Mouse (Mus musculus) right cerebral cortex, adult 2 months (tissue): ENCODE measurements at regions not wholly inside any gene's neighbourhood (a gene's known extent, or its start where the extent isn't known, plus 50 kb on each side); places are given as distances from the start of the nearest gene placed in this dataset.
A peak's percentile ranks its signal among the peaks of the same experiment; 100 is the strongest.
"Not testable (repeated sequence)": the region's sequence is repeated elsewhere in the genome, so short reads cannot be mapped to it uniquely, and the experiment has no call there.

Experiments
- DNase-seq, 2 experiments: peaks; one replicate each; pipeline ENCODE4 v3.0.0; 2021 to 2022; ENCODE audit warnings: low spot score in 2 of 2

GRCm38 (mm10) chr11:12913401-12913800 lies 448.6 kb upstream of the Cobl start:
- DNase-seq, result not testable (repeated sequence)

- DNase-seq, result no peak
These were observed 409.0 kb upstream of the Cobl start for GRCm38 (mm10) chr11:12873712-12874111.

DNA sequence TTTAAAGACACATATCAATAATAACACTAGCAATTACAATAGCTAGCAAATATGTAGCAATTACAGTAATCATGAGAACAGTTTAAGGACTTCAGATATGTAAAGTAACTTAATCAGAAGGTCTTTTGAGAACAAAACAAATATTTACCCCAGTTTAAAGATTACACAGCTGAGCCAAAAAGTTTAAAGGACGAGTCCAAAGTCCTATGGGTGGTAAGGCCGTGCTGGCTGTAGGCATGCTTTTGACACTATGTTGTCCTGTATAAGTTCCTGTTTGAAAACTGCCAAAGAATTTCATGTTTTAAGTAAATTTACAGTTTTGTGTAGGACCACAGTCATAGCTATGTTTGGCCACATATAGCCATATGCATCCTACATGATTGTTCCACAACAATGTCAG lies 408.0 kb upstream of the Cobl start:
- DNase-seq, result no peak

DNA sequence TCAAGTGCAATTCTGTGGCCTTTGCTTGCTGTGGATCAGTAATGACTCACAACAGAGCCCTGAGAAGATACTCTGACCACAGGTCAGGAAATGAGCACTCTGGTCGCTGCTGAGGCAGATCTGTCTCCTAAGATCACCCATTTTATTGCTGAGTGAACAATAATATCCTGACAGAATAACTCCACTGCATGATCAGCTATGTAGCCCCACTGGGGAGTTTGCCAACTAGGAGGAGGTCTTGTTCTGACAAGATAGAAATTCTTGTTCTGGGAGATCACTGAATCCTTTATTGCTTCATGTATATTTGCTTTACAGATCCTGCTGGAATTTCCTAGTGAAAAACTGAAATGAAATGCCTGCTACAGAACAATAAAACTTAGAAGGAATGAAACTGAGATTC lies 407.6 kb upstream of the Cobl start:
- no peak for DNase-seq

- no peak for DNase-seq
These were observed 402.8 kb upstream of the Cobl start for GRCm38 (mm10) chr11:12867541-12867940.

- no peak for DNase-seq
These were observed 400.4 kb upstream of the Cobl start for GRCm38 (mm10) chr11:12865034-12865620.

DNA sequence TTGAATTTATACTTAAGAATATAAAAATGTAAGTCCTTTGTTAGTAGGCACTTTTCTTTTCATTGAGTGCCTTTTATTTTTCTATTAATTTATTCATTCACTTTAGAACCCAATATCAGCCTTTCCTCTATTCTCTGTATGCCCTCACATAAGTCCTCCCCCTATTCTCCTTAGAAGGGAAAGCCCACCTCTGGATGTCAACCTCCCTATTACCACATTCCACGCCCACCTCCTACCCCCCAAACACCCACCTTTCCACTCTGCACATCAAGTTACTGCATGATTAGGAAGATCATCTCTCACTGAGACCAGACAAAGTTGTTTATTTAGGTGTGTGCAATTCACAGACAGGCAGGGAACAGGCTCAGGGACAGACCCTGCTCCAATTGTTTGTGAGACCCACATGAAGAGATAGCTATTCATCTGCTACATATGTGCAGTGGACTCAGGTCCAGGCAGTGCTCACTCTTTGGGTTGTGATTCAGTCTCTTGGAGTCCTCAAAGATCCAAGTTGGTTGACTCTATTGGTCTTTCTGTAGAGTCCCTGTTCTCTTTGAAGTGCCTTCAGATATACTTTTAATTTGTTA lies 394.7 kb upstream of the Cobl start:
- DNase-seq, result no peak

DNA sequence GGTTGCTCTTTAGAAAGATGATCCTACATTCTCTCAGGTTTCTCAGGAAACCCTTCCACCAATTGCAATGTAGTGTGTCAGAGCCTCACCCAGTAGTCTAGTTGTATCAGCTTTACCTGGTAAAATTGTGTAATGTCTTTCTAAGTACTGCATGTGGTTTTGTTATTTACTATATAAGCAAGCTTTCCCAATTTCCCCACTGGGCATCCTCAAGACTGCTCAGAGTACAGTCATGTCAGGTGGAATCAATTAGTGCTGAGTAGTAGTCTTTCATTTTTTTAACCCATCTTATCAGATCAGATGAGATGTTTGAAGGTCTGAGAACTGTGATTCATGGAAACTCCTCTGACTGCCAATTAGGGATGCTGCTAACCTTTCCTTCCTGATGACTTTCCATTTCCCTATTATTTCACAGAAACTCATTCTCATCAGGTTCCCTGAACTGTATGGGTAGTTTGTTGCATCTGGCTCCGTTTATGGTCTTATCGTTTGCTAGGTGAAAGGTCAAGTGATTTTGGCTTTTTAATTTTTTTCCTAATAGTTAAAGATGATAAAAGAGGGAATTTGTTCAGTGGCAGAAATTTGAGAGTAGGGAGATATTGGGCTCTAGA lies 393.6 kb upstream of the Cobl start:
- DNase-seq, result no peak

DNA sequence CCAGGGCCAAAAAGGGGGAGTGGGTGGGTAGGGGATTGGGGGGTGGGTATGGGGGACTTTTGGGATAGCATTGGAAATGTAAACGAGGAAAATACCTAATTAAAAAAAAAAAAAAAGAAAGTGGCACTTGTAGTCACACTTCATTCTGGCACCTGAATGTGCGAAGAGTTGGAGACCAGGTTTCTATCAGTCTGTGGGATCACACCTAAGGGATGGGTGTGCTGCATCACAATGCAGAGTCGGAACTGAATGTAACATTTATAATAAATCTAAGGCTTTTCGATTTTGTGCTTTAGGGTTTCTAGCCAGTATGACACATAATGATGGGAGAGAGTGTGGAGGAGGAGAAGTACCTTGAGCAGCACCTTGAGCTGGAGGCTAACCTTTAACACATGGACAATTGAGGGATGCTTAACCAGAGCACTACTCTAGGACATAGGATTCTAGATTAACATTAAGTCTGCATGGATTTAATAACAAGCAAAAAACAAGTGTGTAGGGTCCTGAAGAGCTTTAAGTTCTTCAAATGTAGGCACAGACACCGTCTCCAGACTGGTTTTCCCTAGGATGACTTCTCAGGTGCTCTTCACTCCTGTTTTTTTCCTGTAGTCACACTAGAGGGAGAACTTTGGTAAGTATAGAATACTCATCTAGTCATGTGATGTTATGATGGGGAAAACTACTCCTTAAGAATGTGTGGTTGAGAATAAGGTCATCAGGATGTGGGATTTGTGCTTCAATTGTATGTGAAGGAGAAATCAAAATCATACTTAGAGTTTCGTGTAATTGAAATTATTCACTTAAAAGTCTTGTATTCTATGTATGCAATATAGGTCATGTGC lies 392.8 kb upstream of the Cobl start:
- no peak for DNase-seq

- DNase-seq, result no peak
These were observed 383.0 kb upstream of the Cobl start for GRCm38 (mm10) chr11:12847793-12848192.

DNA sequence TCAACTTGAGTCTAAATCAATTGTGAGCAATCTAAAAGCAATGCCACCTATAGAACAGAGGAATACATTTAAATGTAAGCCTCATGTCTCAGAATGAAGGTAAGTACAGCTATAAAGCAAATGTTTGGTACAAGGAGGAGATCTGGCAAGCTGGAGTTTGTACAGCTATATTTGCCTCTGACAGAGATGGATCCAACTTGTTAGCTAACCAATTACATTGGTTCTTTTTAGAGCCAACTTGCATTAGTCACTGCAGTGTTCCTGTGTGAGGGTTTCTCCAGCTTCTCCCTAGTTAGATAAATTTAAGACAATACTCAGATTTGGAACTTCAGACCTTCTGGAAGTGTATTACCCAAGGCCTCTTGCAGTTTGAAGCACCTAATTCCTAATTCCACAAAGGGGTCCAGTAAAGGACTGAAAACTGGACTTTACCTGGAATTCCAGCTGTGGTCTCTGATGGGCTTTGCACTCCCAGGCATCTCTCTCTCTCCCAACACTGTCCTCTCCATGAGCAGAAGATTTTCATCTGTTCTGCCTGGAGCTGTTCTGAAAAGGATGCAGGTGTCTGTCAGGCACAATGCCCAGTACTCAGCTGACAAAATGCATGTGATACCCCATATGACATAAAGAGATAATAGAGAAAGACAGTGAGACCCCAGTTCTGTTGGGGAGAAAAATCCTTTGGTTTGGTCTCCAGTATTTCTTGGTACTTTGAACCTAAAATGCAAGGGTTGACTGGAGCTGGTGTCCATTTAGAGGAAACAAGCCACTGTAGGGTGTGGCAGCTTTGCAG lies 379.1 kb upstream of the Cobl start:
- no peak for DNase-seq

GRCm38 (mm10) chr11:12841393-12841792 lies 376.6 kb upstream of the Cobl start:
- DNase-seq, result no peak

GRCm38 (mm10) chr11:12837920-12838319 lies 373.2 kb upstream of the Cobl start:
- no peak for DNase-seq

DNA sequence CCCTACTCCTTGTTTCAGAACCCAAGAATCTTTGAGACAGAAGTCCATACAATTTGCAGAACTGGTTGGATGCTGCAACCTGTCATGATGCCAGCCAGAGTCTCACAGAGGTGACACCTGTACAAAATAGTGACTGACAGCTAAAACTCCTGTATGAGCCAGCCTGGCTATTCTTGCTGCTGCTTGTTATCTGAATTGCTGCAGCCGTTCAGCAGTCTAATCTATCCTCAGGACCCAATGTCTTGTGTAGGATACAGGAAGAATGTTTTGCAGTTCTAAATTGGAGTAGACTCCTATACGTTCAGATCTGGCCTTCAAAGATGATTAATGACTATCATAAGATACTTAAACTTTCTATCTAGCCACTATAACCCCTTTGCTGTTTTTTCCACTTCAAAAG lies 372.6 kb upstream of the Cobl start:
- no peak for DNase-seq

DNA sequence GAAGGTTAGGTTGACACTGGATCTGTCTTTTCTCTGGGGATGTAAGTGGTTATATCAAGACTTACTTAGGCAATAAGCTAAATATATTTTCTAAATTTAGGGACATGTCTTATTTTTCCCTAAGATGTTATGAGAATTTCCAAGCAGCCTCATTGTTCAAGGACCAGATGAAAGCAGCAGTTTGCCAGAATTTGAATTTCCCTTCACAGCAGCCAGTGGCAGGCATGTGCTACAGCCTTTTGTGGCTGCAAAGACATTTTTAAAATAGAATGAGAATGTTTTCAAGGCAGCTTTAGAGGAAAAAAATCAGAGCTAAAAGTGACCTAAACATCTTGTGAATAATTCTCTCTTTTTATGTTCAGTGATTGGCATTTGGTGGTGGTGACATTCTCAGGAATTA lies 371.6 kb upstream of the Cobl start:
- no peak for DNase-seq

DNA sequence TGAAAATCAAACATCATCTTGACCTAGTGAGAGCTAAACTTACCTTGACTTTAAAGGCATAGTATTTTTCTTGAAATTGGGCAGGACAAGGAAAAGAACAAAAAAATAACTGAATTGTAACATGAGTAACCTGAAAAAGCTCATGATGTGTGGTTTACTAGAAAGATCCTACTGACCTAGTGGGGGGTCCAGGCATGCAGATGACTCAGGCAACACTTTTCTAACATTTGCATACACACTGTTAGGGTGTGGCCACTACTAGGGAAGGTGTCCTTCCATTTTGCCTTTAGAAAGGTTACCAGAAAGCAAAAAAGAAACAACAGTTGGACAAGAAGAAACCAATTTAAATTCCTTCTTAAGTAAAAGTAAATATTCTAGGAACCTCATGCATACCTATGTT lies 347.3 kb upstream of the Cobl start:
- no peak for DNase-seq

DNA sequence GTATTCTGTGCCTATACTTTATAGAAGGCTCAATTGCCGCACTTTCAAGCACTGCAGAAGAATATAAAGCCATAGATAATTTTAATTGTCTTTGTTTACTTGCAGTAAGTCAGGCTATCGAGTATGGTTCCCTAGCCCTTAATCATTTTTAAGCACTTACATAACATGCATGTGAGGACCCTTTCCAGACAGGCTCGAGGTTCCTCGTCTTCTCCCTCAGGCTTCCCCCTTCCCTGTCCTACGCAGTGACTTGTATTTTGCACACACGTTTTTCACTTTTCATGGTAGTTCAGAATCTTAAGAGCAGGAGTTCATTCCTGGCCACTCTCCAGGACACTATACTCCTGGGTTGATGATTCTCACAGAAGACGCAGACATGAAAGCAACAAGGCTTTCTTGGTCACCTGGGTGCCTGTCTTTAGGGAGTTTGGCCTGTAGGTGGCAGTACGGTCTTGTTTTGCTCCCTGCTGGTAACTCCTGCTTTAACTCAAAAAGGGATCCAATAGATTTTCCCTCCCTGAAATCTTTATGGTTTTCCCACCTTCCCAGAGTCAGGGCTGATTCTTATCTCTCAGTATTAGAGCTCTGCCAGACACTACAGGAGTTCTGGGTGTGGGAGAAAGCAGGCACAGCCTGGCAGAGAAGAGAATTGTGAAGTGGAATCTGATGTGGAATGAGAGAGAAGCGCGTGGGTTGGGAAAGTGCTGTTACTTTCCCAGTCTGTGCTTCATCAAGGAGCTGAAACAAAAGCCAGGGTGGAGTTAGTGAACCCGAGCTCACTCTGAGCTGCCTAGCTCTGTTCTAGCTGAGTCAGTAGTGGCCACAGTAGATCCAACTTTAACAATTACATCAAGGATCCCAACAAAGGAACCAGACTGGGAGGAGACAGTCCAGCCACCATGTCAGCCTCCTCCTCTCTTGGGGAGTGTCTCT lies 346.5 kb upstream of the Cobl start:
- DNase-seq, result peak; percentile 84 to 87
